Mouse (Mus musculus): ENCODE measurements around the gene Gm17174. TPM values are rescaled to one million over a fixed set of nuclear protein-coding genes. Genes with fewer than 3 reads are reported as not detected.
"Not testable (repeated sequence)": the region's sequence is repeated elsewhere in the genome, so short reads cannot be mapped to it uniquely, and the experiment has no call there.

Gm17174 gene
- total RNA-seq (2014; fragmentation: Nextera tagmentation), result not detected in 2 replicates
- not detected in 2 replicates for total RNA-seq (2017)

DNA sequence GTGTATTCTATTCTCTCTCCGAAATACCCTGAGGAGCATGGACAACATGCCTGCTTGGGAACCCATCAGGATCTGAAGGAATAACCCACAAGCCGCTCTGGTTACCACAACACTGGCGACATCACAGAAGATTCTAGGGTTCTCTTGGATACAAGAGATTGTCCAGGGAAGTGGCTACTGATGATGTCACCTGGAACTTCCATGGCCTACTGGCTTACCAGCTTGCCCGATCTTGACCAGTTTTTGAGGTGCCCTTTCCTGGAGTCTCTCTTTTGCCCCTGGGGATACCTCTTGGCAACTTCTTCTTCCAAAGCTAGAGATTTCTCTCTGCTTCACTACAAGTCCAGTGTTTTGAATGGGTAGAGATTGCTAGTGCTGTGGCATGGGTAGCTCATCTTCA, at the start of gene Gm17174:
Gene Gm17174, minus strand, starts transcription at position 101 of the 400 bp plus-strand sequence.
- not testable (repeated sequence) for ATAC-seq (replicated peaks; ENCODE audit: poor library complexity, severe bottlenecking)

DNA sequence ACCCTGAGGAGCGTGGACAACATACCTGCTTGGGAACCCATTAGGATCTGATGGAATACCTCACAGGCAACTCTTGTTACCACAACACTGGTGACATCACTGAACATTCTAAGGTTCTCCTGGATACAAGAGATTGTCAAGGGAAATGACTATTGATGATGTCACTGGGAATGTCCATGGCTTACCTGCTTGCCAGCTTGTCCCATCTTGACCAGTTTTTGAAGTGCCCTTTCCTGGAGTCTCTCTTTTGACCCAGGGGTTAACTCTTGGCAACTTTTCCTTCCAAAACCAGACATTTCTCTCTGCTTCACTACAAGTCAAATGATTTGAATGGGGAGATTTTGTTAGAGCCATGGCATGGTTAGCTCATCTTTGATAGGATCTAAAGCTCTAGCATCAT, 43.6 kb upstream of the Gm17174 start, which contains the start of gene Gm4181:
Gene Gm4181, minus strand, starts transcription at position 101 of the 400 bp plus-strand sequence.
- not testable (repeated sequence) for ATAC-seq (replicated peaks; ENCODE audit: poor library complexity, severe bottlenecking)

DNA sequence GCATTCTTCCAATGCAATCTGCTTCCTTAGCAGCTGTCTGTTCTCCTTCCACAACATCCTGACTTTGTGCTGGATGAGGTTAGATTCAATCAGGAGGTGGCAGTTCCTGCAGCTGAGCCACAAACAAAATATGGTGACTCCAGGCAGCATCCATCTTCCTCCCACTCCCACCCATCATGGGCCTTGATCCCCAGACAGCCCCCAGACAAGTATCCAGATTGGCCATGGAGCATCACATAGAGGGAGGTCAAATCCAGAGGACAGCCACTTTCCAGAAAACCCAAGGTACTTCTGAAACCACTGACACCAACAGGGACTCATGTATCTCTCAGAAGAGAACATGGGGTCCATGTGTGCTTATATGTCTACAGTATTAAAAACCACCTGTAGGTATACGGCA, 40.5 kb upstream of the Gm17174 start:
- ATAC-seq (replicated peaks; ENCODE audit: poor library complexity, severe bottlenecking), result not testable (repeated sequence)

DNA sequence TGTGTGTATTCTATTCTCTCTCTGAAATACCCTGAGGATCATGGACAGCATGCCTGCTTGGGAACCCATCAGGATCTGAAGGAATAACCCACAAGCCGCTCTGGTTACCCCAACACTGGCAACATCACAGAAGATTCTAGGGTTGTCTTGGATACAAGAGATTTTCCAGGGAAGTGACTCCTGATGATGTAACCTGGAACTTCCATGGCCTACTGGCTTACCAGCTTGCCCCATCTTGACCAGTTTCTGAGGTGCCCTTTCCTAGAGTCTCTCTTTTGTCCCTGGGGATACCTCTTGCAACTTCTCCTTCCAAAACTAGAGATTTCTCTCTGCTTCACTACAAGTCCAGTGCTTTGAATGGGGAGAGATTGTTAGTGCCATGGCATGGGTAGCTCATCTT, 19.3 kb upstream of the Gm17174 start, which contains the start of gene Gm17078:
Gene Gm17078, minus strand, starts transcription at position 101 of the 400 bp plus-strand sequence.
- no peak for ATAC-seq (replicated peaks; ENCODE audit: poor library complexity, severe bottlenecking)

DNA sequence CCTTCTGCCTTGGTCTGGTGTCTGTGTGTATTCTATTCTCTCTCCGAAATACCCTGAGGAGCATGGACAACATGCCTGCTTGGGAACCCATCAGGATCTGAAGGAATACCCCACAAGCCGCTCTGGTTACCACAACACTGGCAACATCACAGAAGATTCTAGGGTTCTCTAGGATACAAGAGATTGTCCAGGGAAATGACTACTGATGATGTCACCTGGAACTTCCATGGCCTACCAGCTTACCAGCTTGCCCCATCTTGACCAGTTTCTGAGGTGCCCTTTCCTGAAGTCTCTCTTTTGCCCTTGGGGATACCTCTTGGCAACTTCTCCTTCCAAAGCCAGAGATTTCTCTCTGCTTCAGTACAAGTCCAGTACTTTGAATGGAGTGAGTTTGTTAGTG, 18.0 kb downstream of the Gm17174 start, which contains the start of gene Gm17175:
Gene Gm17175, minus strand, starts transcription at position 101 of the 400 bp plus-strand sequence.
- ATAC-seq (replicated peaks; ENCODE audit: poor library complexity, severe bottlenecking), result not testable (repeated sequence)

- no peak for ATAC-seq (replicated peaks; ENCODE audit: poor library complexity, severe bottlenecking)
These were observed 39.4 kb downstream of the Gm17174 start, which contains the start of gene Gm5622 for GRCm38 (mm10) chr14:51552490-51552889. Gene Gm5622, plus strand, starts transcription at chr14:51552790.

Other genes starting within 250 kb of the Gm17174 start
- gene Gm7247, start 230.4 kb downstream of the Gm17174 start, total RNA-seq (2014; fragmentation: Nextera tagmentation), result not detected in 2 replicates
- not detected in 2 replicates for gene Gm7247, start 230.4 kb downstream of the Gm17174 start, total RNA-seq (2017)
- gene Vmn2r88, start 181.3 kb downstream of the Gm17174 start, total RNA-seq (2014; fragmentation: Nextera tagmentation), result not detected in 2 replicates
- gene Vmn2r88, start 181.3 kb downstream of the Gm17174 start, total RNA-seq (2017), result not detected in 2 replicates
- not detected in 2 replicates for gene Vmn2r89, start 140.3 kb downstream of the Gm17174 start, total RNA-seq (2014; fragmentation: Nextera tagmentation)
- gene Vmn2r89, start 140.3 kb downstream of the Gm17174 start, total RNA-seq (2017), result not detected in 2 replicates
- gene Gm5622, start 39.3 kb downstream of the Gm17174 start, total RNA-seq (2014; fragmentation: Nextera tagmentation), result not detected in 2 replicates
- not detected in 2 replicates for gene Gm5622, start 39.3 kb downstream of the Gm17174 start, total RNA-seq (2017)
- not detected in 2 replicates for gene Gm17175, start 18.1 kb downstream of the Gm17174 start, total RNA-seq (2014; fragmentation: Nextera tagmentation)
- not detected in 2 replicates for gene Gm17175, start 18.1 kb downstream of the Gm17174 start, total RNA-seq (2017)
- gene Gm17078, start 19.2 kb upstream of the Gm17174 start, total RNA-seq (2014; fragmentation: Nextera tagmentation), result not detected in 2 replicates
- not detected in 2 replicates for gene Gm17078, start 19.2 kb upstream of the Gm17174 start, total RNA-seq (2017)
- gene Gm4181, start 43.5 kb upstream of the Gm17174 start, total RNA-seq (2014; fragmentation: Nextera tagmentation), result not detected in 2 replicates
- not detected in 2 replicates for gene Gm4181, start 43.5 kb upstream of the Gm17174 start, total RNA-seq (2017)
- not detected in 2 replicates for gene Gm17079, start 103.3 kb upstream of the Gm17174 start, total RNA-seq (2014; fragmentation: Nextera tagmentation)
- not detected in 2 replicates for gene Gm17079, start 103.3 kb upstream of the Gm17174 start, total RNA-seq (2017)
- not detected in 2 replicates for gene Gm5800, start 125.0 kb upstream of the Gm17174 start, total RNA-seq (2014; fragmentation: Nextera tagmentation)
- not detected in 2 replicates for gene Gm5800, start 125.0 kb upstream of the Gm17174 start, total RNA-seq (2017)
- not detected in 2 replicates for gene Ang4, start 181.5 kb upstream of the Gm17174 start, total RNA-seq (2014; fragmentation: Nextera tagmentation)
- not detected in 2 replicates for gene Ang4, start 181.5 kb upstream of the Gm17174 start, total RNA-seq (2017)
- not detected in 2 replicates for gene AY358078, start 207.9 kb upstream of the Gm17174 start, total RNA-seq (2014; fragmentation: Nextera tagmentation)
- gene AY358078, start 207.9 kb upstream of the Gm17174 start, total RNA-seq (2017), result not detected in 2 replicates